Mouse (Mus musculus): ENCODE measurements around the gene 4933411K16Rik.

GRCm38 (mm10) chr19:42016251-42016650 is 35.8 kb upstream of the 4933411K16Rik start:
- TF ChIP-seq CTCF (IDR thresholded peaks at IDR 0.05; ENCODE audit: borderline replicate concordance, insufficient read depth, low read depth, low read length) (no peak), POLR2A (IDR thresholded peaks at IDR 0.05; ENCODE audit: borderline replicate concordance, insufficient read depth, low read length) (no peak)
